Mouse (Mus musculus): ENCODE measurements at regions not wholly inside any gene's neighbourhood (a gene's known extent, or its start where the extent isn't known, plus 50 kb on each side); places are given as distances from the start of the nearest gene placed in this dataset.

DNA sequence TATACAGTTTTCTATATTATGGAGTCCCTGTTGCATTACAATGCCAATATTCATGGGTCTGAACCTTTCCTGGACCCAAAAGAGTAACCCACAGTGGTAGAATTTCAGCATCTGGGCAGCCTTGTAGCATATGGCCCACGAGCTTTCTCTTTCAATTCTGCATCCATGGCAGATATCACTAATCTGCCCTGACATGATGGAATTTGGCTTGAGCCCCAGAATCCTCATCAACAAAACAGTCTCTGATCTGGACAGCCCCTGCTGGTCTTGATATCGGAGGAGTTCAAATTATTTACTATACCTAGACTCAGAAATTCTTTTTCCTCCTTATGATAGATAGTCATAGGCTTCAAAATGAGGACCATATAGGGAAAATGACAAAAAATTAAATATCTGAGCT lies 139.1 kb upstream of the Gk2 start:
- DNase-seq (ENCODE audit: low read depth) = no peak
- TF ChIP-seq CTCF (IDR thresholded peaks at IDR 0.05; ENCODE audit: borderline replicate concordance, extremely low read depth, insufficient read depth, insufficient read length) (no peak), POLR2A (IDR thresholded peaks at IDR 0.05; ENCODE audit: borderline replicate concordance, extremely low read depth, insufficient read depth, insufficient read length, poor library complexity, severe bottlenecking) (no peak)

DNA sequence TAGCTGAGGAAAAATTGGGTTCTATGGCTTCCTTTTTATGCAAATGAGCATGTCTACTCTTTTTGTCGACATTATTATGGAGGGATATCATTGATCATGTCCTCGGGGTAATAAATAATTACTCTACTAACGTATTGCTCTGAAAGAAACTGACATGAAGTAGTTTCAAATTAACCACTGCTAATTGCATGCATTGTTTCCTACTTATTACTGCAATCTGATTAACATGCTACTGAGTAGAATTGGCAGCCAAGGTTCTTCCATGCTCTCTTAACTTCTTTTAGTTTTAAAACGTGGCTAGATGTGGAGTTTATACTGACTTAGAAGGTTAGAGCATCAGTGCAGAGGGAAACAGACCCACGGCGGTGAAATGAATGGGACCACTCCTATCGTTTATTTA lies 137.3 kb upstream of the Gk2 start:
- no peak for TF ChIP-seq POLR2A (IDR thresholded peaks at IDR 0.05; ENCODE audit: borderline replicate concordance, extremely low read depth, insufficient read depth, insufficient read length, poor library complexity, severe bottlenecking)
- TF ChIP-seq CTCF (IDR thresholded peaks at IDR 0.05; ENCODE audit: borderline replicate concordance, extremely low read depth, insufficient read depth, insufficient read length) = no peak
- DNase-seq (ENCODE audit: low read depth) = peak; percentile 78

DNA sequence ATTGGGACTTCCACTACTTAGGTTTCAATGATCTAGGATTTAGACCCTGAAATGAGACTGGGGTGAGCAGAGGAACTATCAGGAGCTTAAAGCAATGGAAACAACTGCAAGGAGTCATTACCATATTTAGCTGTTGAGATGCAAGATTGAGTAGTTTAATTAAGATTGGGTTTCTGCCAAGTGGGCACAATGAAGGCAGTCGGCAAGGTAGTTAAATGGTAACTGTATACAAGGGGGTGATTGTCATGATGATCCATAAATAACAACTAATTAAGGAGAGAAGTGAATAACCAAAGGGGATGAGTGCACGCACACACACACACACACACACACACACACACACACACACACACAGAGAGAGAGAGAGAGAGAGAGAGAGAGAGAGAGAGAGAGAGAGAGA lies 125.7 kb upstream of the Gk2 start:
- no peak for TF ChIP-seq POLR2A (IDR thresholded peaks at IDR 0.05; ENCODE audit: borderline replicate concordance, extremely low read depth, insufficient read depth, insufficient read length, poor library complexity, severe bottlenecking)
- no peak for TF ChIP-seq CTCF (IDR thresholded peaks at IDR 0.05; ENCODE audit: borderline replicate concordance, extremely low read depth, insufficient read depth, insufficient read length)
- peak; percentile 88 for DNase-seq (ENCODE audit: low read depth)

DNA sequence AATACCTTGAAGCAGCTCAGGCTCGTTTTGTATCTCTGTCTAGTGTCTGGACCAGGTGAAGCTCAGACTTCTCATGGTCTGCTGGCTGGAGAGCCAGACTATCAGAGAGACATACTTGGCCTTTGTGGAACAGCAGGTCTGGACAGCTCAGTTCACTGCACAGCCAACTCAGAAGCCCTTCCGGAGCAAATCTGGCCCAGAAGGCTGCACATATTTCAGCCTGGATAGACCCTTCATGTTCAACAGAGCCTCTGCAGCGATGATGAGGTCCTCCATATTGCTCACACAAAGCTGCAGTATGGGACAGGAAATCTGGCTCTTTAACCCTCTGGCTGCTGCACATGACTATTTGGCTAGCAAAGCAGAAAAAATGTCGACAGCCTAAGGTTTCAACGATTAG lies 108.7 kb upstream of the Gk2 start:
- TF ChIP-seq CTCF (IDR thresholded peaks at IDR 0.05; ENCODE audit: borderline replicate concordance, extremely low read depth, insufficient read depth, insufficient read length) = no peak
- TF ChIP-seq POLR2A (IDR thresholded peaks at IDR 0.05; ENCODE audit: borderline replicate concordance, extremely low read depth, insufficient read depth, insufficient read length, poor library complexity, severe bottlenecking) = no peak
- peak; percentile 36 for DNase-seq (ENCODE audit: low read depth)

GRCm38 (mm10) chr5:97563724-97564123 lies 106.9 kb upstream of the Gk2 start:
- TF ChIP-seq CTCF (IDR thresholded peaks at IDR 0.05; ENCODE audit: borderline replicate concordance, extremely low read depth, insufficient read depth, insufficient read length) (no peak), POLR2A (IDR thresholded peaks at IDR 0.05; ENCODE audit: borderline replicate concordance, extremely low read depth, insufficient read depth, insufficient read length, poor library complexity, severe bottlenecking) (no peak)
- peak; percentile 73 for DNase-seq (ENCODE audit: low read depth)

DNA sequence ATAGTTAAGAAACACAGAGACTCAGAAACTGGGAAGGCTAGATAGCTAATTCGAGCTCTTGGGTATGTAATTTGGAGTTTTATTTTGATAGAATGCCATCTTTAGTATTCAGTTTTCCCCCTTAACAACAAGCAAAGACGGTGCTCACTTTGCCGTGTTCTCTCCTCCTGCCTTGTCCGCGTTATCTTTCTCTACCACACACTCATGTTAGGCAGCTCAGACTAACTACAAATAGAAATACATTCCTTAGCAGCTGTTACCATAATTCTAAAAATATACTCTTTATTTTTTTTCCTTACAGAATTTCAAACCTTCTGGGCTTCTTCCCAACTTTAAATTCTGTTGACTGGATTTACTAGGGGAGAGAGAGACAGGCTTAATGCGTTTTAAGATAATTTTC lies 97.5 kb upstream of the Gk2 start:
- TF ChIP-seq POLR2A (IDR thresholded peaks at IDR 0.05; ENCODE audit: borderline replicate concordance, extremely low read depth, insufficient read depth, insufficient read length, poor library complexity, severe bottlenecking) (no peak), CTCF (IDR thresholded peaks at IDR 0.05; ENCODE audit: borderline replicate concordance, extremely low read depth, insufficient read depth, insufficient read length) (no peak)
- no peak for DNase-seq (ENCODE audit: low read depth)

DNA sequence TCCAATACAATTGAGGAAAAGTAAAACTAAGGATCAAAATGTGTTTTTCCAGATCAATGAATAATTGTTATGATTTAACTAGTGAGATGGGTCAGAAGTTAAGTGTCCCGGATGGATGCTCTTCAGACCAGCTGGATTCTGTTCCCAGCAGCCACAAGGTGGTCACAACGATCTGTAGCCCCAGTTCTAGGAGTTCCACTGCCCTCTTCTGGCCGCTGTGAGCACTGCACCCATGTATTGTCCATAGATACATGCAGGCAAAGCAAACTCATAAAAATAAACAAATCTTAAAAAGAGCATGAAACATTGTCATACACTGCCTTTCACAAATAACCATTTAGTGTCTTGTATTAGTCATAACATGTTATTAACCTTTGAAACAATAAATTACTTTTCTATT lies 96.3 kb upstream of the Gk2 start:
- no peak for DNase-seq (ENCODE audit: low read depth)
- TF ChIP-seq CTCF (IDR thresholded peaks at IDR 0.05; ENCODE audit: borderline replicate concordance, extremely low read depth, insufficient read depth, insufficient read length) (peak; percentile 28; the same call in 1 of the 2 replicates), POLR2A (IDR thresholded peaks at IDR 0.05; ENCODE audit: borderline replicate concordance, extremely low read depth, insufficient read depth, insufficient read length, poor library complexity, severe bottlenecking) (no peak)

- DNase-seq (ENCODE audit: low read depth) = peak; percentile 93
- no peak for TF ChIP-seq CTCF (IDR thresholded peaks at IDR 0.05; ENCODE audit: borderline replicate concordance, extremely low read depth, insufficient read depth, insufficient read length)
- no peak for TF ChIP-seq POLR2A (IDR thresholded peaks at IDR 0.05; ENCODE audit: borderline replicate concordance, extremely low read depth, insufficient read depth, insufficient read length, poor library complexity, severe bottlenecking)
Measured at GRCm38 (mm10) chr5:97537492-97538257, 80.9 kb upstream of the Gk2 start.

GRCm38 (mm10) chr5:97533733-97534132 lies 76.9 kb upstream of the Gk2 start:
- TF ChIP-seq POLR2A (IDR thresholded peaks at IDR 0.05; ENCODE audit: borderline replicate concordance, extremely low read depth, insufficient read depth, insufficient read length, poor library complexity, severe bottlenecking) (no peak), CTCF (IDR thresholded peaks at IDR 0.05; ENCODE audit: borderline replicate concordance, extremely low read depth, insufficient read depth, insufficient read length) (no peak)
- no peak for DNase-seq (ENCODE audit: low read depth)

GRCm38 (mm10) chr5:97527555-97527954 lies 70.7 kb upstream of the Gk2 start:
- peak; percentile 18 for DNase-seq (ENCODE audit: low read depth)
- TF ChIP-seq CTCF (IDR thresholded peaks at IDR 0.05; ENCODE audit: borderline replicate concordance, extremely low read depth, insufficient read depth, insufficient read length) (no peak), POLR2A (IDR thresholded peaks at IDR 0.05; ENCODE audit: borderline replicate concordance, extremely low read depth, insufficient read depth, insufficient read length, poor library complexity, severe bottlenecking) (no peak)
